Mouse (Mus musculus) gastrocnemius, adult 2 months (tissue): ENCODE data around the gene Teddm1b. TPM values are rescaled to one million over a fixed set of nuclear protein-coding genes. Genes with fewer than 3 reads are reported as not detected.
A peak's percentile ranks its signal among the peaks of the same experiment; 100 is the strongest.

Experiments
- DNase-seq: peaks from one replicate; pipeline ENCODE4 v3.0.0; 2022
- H3K27ac ChIP-seq: fragments of 200-600 bp; 2 replicates; pipeline ENCODE4 v1.8.1; 2022; ENCODE audit warnings: mild to moderate bottlenecking
- H3K4me3 ChIP-seq: fragments of 200-600 bp; 2 replicates; pipeline ENCODE4 v1.8.1; 2022; ENCODE audit warnings: mild to moderate bottlenecking, moderate library complexity
- CTCF ChIP-seq: fragments of 200-600 bp; IDR thresholded peaks from 2 replicates; pipeline ENCODE4 v1.8.1; 2022; ENCODE audit warnings: antibody characterized with exemption, mild to moderate bottlenecking, moderate library complexity
- intact Hi-C: fragments of 180-260 bp; cut with DNase I; formaldehyde crosslinking; loops from one replicate; pipeline ENCODE4 v1.15.1; 2025
- microRNA-seq: library from miRNA; unstranded; fragments of <30 nt; microRNA quantifications from one replicate; pipeline ENCODE4 v1.2.0, GENCODE M21; 2021
- total RNA-seq, 2 experiments: library from RNA; stranded (reverse); gene quantifications; 2 replicates each; pipeline ENCODE4 v1.2.3; 2021

Teddm1b gene
- total RNA-seq, 2 experiments from 2014 or later, result not detected

- no peak for TF ChIP-seq CTCF
- intact Hi-C loops, result no loop called here
- peak overlapping the region; percentile 78 for H3K27ac ChIP-seq
Observed at GRCm38 (mm10) chr1:153908741-153909140, 34.6 kb downstream of the Teddm1b start.

GRCm38 (mm10) chr1:153909213-153909962 lies 35.2 kb downstream of the Teddm1b start:
- H3K27ac ChIP-seq, result peak overlapping the region; percentile 78
- 0 out of 2 replicates have a peak overlapping the region, but pooled peaks have one; percentile 4 for H3K4me3 ChIP-seq
- no peak for TF ChIP-seq CTCF
- intact Hi-C loops, result no loop called here
- DNase-seq, result no peak

More at GRCm38 (mm10) chr1:153908741-153909140, 34.6 kb downstream of the Teddm1b start:
- no peak for DNase-seq
- H3K4me3 ChIP-seq, result peak overlapping the region; percentile 18; the same call in 1 of the 2 replicates

DNA sequence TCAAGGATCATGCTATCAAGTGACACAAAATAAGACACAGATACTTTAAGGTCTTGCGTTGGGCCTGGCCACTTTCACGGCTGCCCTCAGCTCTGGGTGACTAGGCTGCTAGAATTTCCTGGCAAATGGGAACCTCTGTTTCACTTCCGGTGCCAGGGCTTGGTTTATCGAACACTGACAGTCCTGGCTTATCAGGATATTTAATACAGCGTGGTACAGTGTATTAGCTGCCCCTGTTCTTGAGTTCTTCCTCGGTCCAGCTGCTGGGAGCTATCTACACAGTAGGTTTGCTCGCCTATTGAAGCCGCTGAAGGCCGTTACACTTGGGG lies 35.8 kb downstream of the Teddm1b start:
- Histone ChIP-seq H3K4me3 (no peak overlapping the region), H3K27ac (peak overlapping the region; percentile 78)
- intact Hi-C loops, result no loop called here
- no peak for TF ChIP-seq CTCF
- DNase-seq, result peak; percentile 57

DNA sequence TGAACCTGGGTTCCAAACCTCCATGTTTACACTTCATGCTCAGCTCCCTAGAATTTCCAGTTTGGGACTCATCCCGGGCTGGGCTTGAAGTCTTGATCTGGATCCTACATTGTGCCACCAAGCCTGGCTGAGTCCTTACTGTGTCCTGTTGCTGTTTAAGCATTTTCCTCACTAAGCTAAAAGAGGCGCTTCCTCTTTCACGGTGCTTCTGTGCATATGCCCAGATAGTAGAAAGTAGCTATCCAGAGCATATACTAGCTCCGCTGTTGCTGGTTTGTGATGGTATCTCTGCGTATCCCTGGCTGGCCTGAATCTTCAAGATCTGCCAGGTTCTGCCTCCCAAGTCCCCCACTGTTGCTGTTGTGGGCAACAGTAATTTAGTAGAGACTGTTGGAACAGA lies 36.3 kb downstream of the Teddm1b start:
- intact Hi-C loops, result no loop called here
- no peak for TF ChIP-seq CTCF
- no peak for DNase-seq

GRCm38 (mm10) chr1:153911276-153911795 lies 37.2 kb downstream of the Teddm1b start:
- no peak for TF ChIP-seq CTCF
- Histone ChIP-seq H3K27ac (peak overlapping the region; percentile 78; the same call in 1 of the 2 replicates), H3K4me3 (no peak overlapping the region)
- DNase-seq, result no peak
- intact Hi-C loops, result no loop called here

More for the DNA sequence above, 36.3 kb downstream of the Teddm1b start:
- Histone ChIP-seq H3K27ac (peak overlapping the region; percentile 78), H3K4me3 (no peak overlapping the region)

DNA sequence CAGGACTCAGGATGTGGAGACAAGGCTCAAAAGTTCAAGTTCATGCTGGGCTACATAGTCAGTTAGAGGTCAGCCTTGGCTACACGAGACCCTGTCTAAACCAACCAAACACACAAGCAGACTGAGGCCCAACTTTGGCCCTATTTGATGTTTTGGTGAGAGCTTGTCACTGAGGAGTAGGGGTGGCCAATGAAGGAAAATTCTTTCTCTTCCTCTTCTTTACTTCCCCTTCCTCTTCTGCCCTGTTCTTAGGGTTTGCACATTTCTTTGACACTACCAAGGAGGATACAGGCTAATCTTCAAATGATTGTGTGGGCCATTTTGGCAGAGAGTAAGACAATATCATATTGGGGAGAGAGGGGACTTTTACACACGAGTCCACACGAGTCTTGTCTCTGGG lies 39.7 kb downstream of the Teddm1b start:
- intact Hi-C loops, result no loop called here
- H3K4me3 ChIP-seq, result no peak overlapping the region
- peak overlapping the region; percentile 52; the same call in 1 of the 2 replicates for H3K27ac ChIP-seq
- DNase-seq, result no peak
- no peak for TF ChIP-seq CTCF

DNA sequence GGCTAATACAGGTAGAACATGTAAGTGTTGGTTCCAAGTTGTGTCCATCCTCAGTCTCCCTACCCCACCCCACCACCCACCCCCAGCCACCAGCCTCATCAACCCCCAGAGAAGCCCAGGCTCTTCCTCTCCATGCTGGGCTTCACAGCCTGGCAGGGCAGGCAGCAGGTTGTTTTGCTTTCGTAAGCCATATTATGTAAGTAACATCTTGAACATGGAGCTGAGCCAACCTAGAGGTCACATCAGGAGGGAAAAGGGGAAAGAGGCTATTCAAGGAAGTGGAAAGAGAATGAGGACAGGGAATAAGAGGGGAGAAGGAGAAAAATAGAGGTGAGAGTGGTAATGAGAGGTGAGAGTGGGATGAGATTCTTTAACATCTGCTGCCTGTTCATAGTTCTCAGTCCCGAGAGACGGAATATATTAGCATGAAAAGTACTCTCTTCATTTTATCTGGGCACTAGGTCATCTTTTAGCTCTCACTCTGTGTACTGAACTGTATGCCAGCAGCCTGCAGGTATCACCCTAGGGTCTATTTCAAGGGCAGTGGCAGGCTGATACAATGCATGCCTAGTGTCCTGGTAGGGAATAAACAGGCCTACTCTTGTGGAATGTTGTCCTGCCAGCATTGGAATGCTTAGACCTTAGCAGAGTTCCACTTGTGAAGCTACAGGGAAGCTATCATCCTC lies 44.5 kb downstream of the Teddm1b start:
- intact Hi-C loops, result no loop called here
- Histone ChIP-seq H3K4me3 (no peak overlapping the region), H3K27ac (peak overlapping the region; percentile 41)
- TF ChIP-seq CTCF, result no peak
- no peak for DNase-seq

DNA sequence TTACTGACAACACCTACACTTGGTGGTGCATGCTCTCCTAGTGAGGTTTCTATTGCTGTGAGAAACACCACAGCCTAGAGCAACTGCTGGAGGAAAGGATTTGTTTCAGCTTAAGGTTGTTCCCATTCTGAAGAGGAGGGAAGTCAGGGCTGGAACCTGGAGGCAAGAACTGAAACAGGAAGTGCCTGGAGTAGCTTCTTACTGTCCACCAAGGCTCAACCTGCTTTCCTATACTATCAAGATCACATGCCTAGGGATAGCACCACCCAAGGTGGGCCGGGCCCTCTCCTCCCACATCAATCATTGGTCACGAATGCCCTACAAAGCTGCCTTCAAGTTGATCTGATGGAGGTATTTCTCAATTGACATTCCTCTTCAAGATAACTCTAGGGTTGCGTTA lies 47.5 kb downstream of the Teddm1b start:
- intact Hi-C loops, result loop anchor here (1.0 kb wide), 1 partner anchor 20 kb away; no protein-coding TSS in a partner anchor
- Histone ChIP-seq H3K4me3 (no peak overlapping the region), H3K27ac (peak overlapping the region; percentile 68)
- no peak for DNase-seq
- no peak for TF ChIP-seq CTCF

- peak overlapping the region; percentile 89 for H3K27ac ChIP-seq
- H3K4me3 ChIP-seq, result no peak overlapping the region
- DNase-seq, result peak; percentile 90
- intact Hi-C loops, result loop anchor here (1.0 kb wide), 1 partner anchor 21 kb away; no protein-coding TSS in a partner anchor
- no peak for TF ChIP-seq CTCF
Observed at GRCm38 (mm10) chr1:153922571-153923021, 48.5 kb downstream of the Teddm1b start.

- Histone ChIP-seq H3K27ac (no peak overlapping the region), H3K4me3 (no peak overlapping the region)
- no peak for DNase-seq
- intact Hi-C loops, result no loop called here
- no peak for TF ChIP-seq CTCF
Observed at GRCm38 (mm10) chr1:153924395-153925385, 50.5 kb downstream of the Teddm1b start.

Small RNA genes within 50 kb of the gene (microRNA-seq; reads per million reads assigned to microRNA genes)
- 2.9 reads per million for gene Mir8114

Other genes with a start within 250 kb of the Teddm1b start
- not detected for gene Rgs8, start 221.3 kb upstream of the Teddm1b start, total RNA-seq
- 1 to 10 TPM in 1 of 2 experiments, under 1 TPM in 1; 0.59 to 1.8 TPM for gene Rgs16, start 134.0 kb upstream of the Teddm1b start, total RNA-seq
- gene Rnasel, start 124.9 kb upstream of the Teddm1b start, total RNA-seq, result 1 to 10 TPM in 1 of 2 experiments, under 1 TPM in 1; 0.92 to 1.1 TPM
- under 1 TPM in 1 of 2 experiments, not detected in 1; 0.18 TPM for gene Rgsl1, start 30.2 kb upstream of the Teddm1b start, total RNA-seq
- not detected for gene Teddm1a, start 17.4 kb downstream of the Teddm1b start, total RNA-seq
- 100 to 1,000 TPM; 501 to 689 TPM for gene Glul, start 25.6 kb downstream of the Teddm1b start, total RNA-seq
- 1 to 10 TPM; 1.6 to 4.4 TPM for gene Teddm2, start 25.9 kb downstream of the Teddm1b start, total RNA-seq